Mouse (Mus musculus) adrenal gland, postnatal 10 days (tissue): ENCODE measurements around the gene Tnk1. TPM values are rescaled to one million over a fixed set of nuclear protein-coding genes. Genes with fewer than 3 reads are reported as not detected.

Experiments used
- DNase-seq: peaks from one replicate; pipeline ENCODE4 v3.0.0; 2021; ENCODE audit warnings: mixed read lengths
- total RNA-seq, 2 experiments: library from RNA; stranded (reverse); gene quantifications; 2 replicates each; pipeline ENCODE4 v1.2.3; 2021

Gene Tnk1
- total RNA-seq, 2 experiments from 2014 or later: 0.12 to 0.24 TPM

DNA sequence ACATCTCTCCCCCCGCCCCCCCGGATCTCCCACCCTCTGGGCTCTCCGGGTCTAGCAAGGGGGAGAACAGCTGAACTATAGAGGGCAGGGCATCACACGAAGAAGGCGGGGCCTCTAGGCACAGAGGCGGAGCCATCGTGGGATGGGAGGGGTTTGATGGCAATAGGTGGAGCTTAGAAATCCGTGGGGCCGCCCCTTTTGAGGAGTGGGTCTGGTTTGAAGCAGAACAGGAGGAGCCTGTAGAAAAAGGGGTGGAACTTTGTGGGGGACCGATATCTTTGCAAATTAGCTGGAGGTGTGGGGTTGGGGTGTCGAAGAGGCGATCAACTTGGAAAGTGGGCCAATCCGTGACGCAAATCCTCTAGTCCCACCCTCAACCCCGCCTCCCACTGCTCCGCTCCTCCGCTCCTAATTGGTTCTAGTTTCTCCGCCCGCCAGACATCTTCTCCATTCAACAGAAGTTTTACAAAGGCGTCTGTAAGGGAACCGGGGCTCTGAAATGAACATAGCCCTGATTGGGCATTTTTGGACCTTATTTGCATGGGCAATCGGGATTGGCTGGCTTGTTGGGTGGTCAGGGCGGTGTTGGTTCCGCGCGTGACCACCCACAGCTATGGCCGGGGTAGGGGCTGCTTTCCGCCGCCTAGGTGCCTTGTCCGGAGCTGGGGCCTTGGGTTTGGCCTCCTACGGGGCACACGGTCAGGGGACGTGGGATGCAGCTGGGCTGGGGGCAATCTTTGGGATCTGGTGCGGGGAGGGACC, 20.4 kb downstream of the Tnk1 start, which contains the start of gene Tmem256:
Gene Tmem256 (plus strand): TSS at position 563 of the 762 bp plus-strand sequence.
- peak; percentile 94 for DNase-seq

DNA sequence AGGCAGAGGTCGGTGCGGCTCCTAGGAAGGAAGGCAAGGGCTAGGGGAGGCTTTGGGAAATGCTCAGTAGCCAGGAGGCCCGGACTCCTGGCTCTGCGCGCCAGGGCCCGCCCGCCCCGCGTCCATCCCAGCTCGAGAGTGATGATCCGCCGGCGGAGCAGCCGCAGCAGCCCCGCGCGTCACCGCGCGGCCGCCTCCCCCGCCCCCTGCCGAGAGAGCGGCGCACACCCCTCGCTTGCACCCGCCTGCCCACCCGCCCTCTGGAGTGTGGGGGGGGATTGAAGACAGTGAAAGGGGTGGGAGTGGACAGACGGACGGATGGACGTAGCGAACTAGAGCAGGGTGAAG, 21.0 kb downstream of the Tnk1 start, which contains the start of gene Nlgn2:
Gene Nlgn2 (minus strand): TSS at position 181 of the 348 bp plus-strand sequence.
- DNase-seq: no peak

DNA sequence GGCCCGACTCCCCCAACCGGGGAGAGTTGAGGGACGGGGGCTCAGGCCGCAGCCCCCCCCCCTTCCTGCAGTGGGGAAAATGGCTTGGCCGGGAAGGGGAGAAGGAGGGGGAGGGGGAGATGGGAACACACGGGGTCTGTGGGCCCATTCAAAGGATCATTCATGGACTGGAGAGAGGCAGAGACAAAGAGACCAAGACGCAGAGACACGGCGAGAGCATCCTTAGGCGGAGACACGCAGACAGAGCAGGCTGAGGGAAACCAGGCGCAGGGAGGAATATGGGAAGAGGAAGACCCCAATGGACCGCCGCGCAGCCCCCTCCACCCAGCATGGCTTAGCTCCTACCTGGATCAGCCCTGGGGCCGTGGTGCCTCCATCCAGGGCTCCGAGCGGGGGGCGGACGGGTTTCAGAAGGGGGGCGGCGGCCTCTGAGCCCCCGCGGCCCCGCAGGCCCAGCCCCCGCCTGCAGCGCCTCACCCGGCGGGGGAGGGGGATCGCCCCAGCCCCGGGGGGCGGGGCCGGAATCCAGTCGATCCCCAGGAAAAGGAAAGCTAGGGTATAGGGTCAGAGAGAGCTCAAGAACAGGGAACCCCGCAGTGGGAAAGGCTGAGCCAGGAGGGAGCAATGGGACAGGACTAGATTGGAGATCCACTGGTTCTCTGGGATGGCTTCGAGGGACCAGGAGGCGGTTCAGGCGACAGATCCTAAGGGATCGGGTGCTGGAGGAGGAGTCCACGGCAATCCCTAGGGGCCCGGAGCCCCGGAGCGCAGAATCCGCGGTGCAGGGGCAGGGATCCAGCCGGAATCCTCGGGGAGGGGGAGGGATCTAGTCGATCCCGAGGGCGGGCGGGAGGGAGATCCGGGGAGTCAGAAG, 21.6 kb downstream of the Tnk1 start:
- peak; percentile 58 for DNase-seq

DNA sequence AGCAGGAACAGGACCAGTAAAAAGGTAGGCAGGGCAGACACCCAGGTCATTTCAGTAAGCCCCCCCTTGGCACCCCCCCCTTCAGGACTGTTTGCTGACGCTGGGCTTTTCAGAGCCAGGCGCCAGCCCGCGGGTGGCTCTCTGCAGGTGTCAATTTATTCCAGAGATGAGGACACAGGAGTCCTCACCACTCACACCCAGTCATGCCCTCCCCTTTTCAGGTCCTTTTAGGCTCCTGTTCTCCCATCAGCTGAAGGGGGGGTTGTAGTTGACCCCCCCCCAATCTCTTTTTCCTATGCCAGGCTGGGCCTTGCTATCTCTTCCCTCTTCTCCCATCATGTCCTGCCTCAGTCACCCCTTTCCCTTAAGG, 22.6 kb downstream of the Tnk1 start:
- no peak for DNase-seq

DNA sequence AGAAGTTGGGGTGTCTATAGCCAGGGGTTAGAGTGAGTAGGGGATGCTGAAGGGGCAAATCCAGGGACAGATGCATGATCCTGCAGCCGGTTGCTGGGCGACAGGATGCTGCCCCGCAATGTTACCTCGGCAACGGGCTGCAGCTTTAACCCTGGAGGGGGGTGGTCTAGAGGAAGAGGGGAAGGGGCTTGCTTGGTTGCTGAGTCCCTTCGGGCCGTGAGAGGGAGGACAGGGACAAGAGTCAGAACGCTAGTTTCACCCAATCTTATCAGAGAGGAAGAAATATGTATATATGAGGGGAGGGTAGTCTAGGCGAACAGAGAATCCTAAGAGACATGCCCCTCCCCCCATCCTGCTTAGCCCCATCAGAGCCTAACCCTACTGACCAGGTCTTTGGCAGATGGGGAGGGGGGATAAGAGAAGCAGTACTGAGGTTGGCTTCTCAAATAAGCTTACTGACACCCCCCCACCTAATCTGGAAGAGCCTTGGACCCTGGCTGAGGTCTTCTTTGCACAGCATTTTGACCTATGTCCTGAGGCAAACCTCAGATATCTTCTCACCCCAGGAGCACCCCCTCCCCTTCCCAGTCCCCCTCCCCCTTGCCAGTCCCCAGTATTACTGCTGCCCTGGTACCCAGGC, 23.1 kb downstream of the Tnk1 start:
- no peak for DNase-seq

DNA sequence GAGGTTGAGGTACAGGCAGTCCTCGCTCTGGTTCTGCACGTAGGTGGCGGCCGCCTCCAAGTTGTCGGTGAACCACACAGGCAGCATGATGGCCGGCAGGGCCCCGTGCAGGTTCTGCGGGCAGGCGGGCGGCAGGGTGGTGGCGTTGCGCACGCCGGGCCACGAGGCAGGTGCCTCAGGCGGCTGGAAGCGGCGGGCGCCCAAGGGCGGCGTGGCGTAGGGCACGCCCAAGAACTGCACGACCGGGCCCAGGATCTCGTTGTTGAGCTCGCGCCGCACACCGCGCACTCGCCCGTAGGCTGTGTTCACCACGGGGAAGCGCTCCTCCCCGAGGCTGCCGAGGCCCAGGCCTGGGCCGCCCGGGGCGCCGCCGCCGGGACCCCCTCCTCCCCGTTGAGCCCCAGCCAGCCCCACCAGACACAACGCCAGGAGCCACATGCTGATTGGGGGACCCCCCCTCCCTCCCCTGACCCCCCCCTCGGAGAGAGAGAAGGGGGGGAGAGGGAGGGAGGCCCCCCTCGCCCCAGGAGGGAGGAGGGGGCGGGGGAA, 24.5 kb downstream of the Tnk1 start:
- DNase-seq: peak; percentile 61

DNA sequence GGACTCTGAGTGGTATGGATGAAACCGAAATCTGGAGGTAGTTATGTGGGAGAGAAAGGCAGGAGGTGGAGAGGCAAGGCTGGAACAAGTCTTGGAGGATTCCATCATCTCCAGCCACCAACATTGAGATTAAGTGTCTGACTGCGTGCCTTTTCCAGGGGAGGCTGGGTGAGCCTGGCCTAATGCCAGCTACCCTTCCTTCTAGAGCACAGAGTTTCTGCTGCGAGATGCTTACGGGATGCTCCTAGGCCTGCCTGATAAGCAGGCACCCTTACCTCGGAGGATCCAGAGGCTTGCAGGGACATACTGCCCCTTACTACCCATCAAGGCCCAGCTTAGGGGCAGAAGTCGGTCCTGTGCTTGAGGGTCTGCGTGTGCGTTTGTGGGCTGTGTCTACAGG, 25.0 kb downstream of the Tnk1 start:
- DNase-seq: no peak

DNA sequence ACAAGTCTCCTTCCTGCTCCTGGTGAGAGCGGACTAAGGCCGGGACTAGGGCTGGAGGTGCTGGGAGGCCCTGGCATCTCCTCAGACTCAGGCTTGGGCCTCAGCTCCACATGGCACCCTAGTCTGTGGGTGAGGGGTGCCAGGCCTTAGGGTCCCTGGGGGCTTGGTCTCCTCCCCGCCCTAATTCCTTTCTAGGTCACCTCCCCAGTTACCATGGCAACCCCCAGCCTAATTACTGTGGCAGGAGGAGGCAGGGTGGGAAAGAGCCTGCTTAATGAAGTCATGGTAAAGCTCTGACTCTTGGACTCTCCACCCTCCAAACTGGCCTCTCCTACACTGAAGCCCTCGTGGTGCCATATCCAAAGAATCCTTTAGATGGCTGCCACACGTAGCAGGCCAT, 29.7 kb downstream of the Tnk1 start:
- no peak for DNase-seq

DNA sequence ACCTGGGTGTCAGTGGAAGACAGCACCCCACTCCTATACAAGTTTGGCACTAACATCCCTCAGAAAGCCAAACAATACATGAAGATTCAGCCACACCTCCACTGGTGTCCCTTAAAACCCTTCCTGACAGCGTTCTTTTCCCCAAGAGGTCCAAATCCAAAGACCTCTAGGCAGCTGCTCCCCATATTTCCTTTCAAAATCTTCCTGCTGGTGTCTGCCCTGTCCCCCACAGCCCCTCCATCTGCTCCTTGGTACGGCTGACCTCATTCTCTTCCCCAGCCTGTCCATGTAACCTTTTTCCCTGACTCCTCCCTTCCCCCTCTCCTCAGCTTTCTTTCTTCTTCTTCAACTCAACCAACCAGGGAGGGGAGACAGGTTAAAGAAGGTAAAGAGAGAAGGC, 35.1 kb downstream of the Tnk1 start:
- no peak for DNase-seq

DNA sequence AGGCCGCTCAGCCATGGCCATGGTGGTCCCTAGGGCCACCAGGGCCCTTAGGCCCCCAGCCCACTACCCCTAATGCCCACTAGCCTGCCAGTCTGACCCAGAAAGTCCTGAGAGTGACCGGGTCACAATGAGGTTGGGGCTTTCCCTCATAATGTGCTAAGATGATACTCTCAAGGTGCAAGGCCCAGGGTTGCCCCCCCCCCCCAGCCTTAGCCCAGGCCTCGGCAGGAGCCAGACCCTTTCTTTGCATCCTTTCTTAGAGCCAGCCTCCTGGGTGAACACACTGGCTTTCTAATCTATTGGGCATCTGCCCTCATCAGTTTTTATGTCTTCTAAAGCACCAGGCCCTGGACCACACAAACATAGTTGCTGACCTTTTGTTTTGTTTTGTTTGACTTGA, 36.5 kb downstream of the Tnk1 start, which contains the start of gene Spem1:
Gene Spem1 (minus strand): TSS at position 101 of the 400 bp plus-strand sequence.
- DNase-seq: no peak

DNA sequence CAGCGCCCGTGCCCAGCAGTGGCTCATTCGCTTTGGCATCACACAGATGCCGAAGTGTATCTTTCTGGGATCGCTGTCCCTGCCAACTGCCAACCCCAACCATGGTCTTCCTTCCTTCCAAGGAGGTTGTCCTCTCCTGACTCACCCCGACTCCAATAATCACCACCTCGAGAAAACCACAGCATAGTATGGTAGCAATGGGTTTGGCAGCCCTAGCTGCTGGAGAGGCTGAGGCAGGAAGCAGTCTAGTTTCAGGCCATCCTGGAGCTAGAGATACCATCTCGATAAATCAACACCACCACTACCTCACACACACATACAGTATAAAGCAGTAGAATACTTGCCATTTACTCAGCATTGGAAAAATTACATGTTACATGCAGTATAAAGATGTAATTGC, 39.7 kb downstream of the Tnk1 start:
- DNase-seq: no peak

DNA sequence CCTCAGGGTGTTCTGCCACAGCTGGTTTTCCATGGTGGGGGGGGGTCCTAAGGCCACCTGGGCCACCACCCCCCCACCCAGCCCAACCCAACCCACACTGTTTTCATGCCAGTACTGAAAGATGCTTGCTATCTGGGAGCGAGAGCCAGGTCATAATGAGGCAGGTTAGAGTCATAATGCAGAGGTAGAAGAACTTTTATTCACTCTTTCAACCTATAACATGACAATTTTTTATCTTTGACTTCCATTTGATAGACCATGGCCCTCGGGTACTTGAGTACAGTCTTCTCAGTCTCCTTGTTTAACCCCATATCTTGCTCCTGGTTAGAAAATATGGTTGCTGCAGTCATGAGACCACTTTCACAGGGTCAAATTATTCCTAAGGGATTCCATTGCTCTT, 40.2 kb downstream of the Tnk1 start, which contains the start of gene Spem2:
Gene Spem2 (minus strand): TSS at position 101 of the 400 bp plus-strand sequence.
- DNase-seq: no peak

DNA sequence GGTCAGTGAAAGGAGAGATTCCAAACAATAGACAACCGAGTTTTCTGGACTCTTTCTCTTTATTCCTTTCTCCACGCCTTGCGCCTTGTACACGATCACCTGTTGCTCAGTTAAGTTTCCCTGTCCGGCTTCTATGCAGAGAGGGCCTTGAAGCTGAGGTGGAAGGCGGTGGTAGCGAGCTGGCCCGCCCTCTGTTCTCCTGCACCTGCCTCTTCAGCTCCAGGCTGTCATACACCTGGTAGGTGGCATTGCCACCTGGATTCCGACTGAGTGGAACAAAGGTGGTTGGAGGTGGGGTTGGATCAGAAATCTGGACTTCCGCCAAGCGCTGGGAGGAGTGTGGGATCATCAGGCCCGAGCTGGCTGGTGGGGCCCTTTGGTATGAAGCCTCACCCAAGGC, 42.0 kb downstream of the Tnk1 start:
- no peak for DNase-seq

DNA sequence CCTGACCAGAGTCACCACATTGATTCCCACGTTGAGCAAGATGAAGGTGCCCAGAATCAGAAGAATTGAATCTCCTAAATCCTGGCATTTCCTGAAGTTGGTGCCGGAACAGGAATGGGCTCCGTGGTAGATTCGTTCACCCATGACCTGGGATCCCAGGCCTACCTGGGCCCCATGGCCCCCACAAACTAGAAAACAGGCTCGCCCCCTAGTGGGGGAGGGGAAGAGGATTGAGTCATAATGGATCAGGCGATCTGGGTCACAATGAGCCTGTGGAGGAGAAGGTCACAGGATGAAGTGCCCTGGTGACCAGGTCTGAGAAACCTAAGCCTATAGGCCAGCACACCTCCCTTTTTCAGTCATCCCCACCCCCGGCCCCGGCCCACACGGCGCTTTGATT, 43.4 kb downstream of the Tnk1 start, which contains the start of gene Gm39566:
Gene Gm39566 (minus strand): TSS at position 144 of the 400 bp plus-strand sequence.
- DNase-seq: no peak

DNA sequence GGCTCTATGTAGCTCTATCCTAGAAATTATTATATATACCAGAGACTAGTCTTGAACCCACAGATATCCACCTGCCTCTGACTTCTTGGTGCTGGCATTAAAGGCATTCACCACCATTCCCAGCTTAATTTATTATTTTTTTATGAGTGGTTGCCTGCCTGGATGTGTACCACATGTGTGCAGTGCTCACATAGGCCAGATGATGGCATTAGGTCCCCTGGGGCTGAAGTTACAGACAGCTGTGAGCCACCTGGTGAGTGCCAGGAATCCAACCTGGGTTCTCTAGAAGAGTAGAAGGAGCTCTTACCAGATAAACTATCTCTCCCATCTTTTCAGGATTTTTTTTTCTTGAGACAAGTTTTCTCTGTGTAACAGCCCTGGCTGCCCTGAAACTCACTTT, 48.2 kb downstream of the Tnk1 start:
- no peak for DNase-seq

DNA sequence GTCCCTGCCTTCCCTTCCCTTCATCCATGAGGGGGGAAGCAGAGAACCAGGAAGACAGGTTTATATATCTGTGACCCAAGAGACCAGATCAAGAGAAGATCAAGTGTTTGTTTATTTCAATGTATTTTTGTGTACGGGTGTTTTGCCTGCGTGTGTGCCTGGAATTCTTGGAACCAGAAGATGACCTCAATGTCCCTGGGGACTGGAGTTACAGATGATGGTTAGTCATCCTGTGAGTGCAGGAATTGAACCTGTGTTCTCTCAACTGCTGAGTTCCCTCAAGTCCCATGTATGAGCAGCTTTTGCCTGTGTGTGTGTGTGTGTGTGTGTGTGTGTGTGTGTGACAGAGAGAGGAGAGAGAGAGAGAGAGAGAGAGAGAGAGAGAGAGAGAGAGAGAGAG, 50.9 kb downstream of the Tnk1 start:
- no peak for DNase-seq

DNA sequence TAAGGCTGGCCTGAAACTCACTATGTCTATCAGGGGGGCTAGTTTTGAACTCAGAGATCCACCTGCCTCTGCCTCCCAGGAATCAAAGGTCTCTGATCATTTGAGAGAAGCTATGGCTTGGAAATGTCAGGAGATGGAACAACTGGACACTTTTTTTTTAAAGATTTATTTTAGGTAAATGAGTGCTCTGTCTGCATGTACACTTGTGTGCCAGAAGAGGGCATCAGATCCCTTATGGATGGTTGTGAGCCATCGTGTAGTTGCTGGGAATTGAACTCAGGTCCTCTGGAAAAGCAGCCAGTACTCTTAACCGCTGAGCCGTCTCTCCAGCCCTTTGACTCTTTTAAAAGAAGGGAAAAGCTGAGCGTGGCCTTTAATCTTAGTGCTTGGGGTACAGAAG, 52.2 kb downstream of the Tnk1 start:
- no peak for DNase-seq

DNA sequence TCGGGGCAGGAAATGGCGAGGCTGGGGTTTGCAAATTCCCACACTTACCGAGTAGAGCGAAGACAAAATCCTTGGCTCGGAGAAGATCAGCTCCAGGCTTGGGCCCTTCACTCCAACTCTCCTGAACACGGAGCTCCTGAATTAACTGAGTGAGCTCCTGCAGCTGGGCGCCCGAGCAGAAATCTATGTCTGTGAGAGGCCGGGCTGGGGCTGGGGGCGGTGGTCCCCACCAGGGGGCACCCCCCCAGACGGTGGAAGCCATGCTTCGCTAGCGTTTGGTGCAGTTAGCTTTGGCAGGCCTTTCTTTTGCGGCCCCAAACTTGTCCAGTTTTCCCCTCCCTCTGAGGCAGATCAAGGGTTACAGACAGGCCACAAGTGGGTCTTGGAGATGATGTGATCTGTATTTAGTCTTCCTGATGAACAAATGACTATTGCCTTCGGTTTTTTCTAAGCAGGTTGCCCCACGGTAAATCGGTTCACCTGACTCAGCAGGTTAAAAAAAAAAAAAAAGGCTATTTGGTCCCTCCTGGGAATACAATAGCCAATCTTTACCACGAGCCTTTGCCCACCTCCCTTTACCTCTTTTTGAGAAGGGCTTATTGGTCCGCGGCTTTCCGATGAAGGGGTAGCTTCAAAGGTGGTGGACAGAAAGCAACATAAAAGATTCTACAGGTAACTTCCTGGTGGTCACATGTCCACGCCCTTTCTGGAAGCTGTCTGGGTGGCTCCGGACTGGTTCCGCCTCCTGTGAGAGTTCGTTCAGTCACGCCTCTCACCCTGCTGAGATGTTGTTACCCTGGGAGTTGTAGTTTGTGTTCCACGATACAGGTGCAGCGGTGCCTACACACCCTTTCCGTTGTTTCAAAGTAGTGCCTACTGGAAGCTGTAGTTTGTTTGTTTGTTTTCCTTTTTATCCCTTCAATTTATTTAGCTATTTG, 53.3 kb downstream of the Tnk1 start, which contains the start of gene Tmem102:
Gene Tmem102 (minus strand): TSS at position 653 of the 938 bp plus-strand sequence.
- DNase-seq: no peak

DNA sequence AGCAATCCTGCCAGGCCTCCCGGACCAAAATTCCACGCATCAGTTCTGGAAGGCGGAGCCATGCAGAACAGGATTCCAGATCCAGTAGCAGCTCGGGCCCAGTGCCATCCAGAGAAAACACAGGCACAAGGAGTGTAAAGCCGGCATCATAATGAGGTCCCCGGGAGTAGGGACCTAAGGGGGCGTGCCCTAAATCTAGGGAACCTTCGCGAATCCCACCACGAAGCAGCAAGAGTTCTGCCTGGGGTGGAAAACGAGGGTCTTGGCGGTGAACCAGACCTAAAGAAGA, 53.9 kb downstream of the Tnk1 start:
- DNase-seq: no peak

DNA sequence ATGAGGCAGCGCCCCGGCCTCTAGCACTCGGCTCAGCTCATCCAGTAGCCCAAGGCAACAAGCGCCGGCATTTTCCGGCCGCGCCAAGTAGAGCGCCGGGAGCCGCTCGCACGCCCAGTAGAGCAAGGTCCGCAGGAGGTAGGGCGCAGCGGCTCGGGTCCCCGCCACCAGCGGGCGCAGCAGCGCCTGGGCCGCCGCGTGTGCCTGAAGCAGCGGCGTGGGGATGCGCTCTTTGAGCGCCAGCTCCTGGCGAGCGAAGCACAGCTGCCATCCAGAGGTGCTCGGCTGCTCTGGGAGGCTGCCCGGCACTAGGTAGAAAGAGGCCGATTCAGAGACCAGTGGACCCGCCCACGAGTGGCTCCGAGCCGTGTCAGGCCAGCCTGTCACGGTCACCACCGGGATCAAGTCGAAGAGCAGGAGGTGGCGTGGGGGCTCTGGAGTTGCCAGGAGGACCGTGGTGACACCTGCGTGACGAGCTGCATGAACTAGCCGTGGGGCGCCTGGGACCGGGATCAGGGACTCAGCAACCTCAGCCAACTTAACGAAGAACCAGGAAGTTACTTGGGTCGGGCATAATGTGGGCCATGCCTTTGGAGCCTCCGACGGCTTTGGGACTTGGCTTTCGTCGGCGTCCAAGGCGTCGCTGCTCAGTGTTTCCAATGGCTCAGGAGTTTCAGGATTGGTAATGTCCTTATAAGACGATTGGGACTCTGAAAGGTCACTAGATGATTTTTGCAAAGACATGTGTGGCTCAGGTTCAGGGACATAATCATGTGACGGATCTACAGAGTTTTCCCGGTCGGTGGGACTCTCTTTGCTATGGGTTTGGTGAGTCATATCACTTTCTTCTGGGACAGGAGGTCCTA, 54.5 kb downstream of the Tnk1 start:
- DNase-seq: peak; percentile 88
